Mouse (Mus musculus) CH12.LX (cell line): ENCODE measurements at regions not wholly inside any gene's neighbourhood (a gene's known extent, or its start where the extent isn't known, plus 50 kb on each side); places are given as distances from the start of the nearest gene placed in this dataset.

ENCODE experiments used
- DNase-seq: peaks from one replicate; pipeline ENCODE4 v3.0.0-alpha.2; 2013; ENCODE audit errors: extremely low read depth
- H3K27ac ChIP-seq: 2 replicates; pipeline ENCODE4 v1.5.1; 2012; ENCODE audit warnings: low read depth, mild to moderate bottlenecking, control low read depth, moderate library complexity; ENCODE audit not compliant: insufficient read depth
- H3K27me3 ChIP-seq: replicated peaks from 2 replicates; pipeline ENCODE3; 2012; ENCODE audit warnings: inconsistent platforms
- H3K36me3 ChIP-seq, 2 experiments: replicated peaks in 1 of 2; 2 replicates each; pipeline versions ENCODE3 to v1.6.1; 2012; ENCODE audit warnings: inconsistent platforms in 1 of 2, low read length in 1 of 2, mild to moderate bottlenecking in 1 of 2, mixed read lengths in 1 of 2, moderate library complexity in 1 of 2; ENCODE audit not compliant: control insufficient read depth in 1 of 2, insufficient read depth in 1 of 2
- H3K4me1 ChIP-seq, 2 experiments: 2 replicates each; pipeline ENCODE4 v1.6.1; 2012; ENCODE audit warnings: inconsistent platforms in 1 of 2, moderate library complexity in 1 of 2; ENCODE audit not compliant: insufficient read depth in 2 of 2, control insufficient read depth in 1 of 2
- H3K4me2 ChIP-seq: 2 replicates; pipeline ENCODE4 v1.6.1; 2012; ENCODE audit warnings: low read depth, mild to moderate bottlenecking, control low read depth; ENCODE audit not compliant: poor library complexity, insufficient read depth, severe bottlenecking
- H3K4me3 ChIP-seq, 3 experiments: fragments of 150-350 bp in 1 of 3; sonication (generic) in 1 of 3; replicated peaks in 1 of 3; 2 replicates each; pipeline versions ENCODE3 to v1.5.1; 2011 to 2012; ENCODE audit warnings: low read depth in 2 of 3, low read length in 2 of 3, mild to moderate bottlenecking in 2 of 3, moderate library complexity in 2 of 3, control low read depth in 1 of 3, improper control_type of control experiment in 1 of 3, inconsistent platforms in 1 of 3, mixed read lengths in 1 of 3; ENCODE audit not compliant: poor library complexity in 1 of 3
- H3K79me2 ChIP-seq: replicated peaks from 2 replicates; pipeline ENCODE4 v1.6.1; 2012; ENCODE audit warnings: mild to moderate bottlenecking, moderate library complexity; ENCODE audit not compliant: control insufficient read depth, poor library complexity, insufficient read depth, severe bottlenecking; ENCODE audit errors: extremely low read depth
- H3K9ac ChIP-seq: 2 replicates; pipeline ENCODE4 v1.6.1; 2012; ENCODE audit warnings: low read depth, mild to moderate bottlenecking, control low read depth, moderate library complexity; ENCODE audit not compliant: insufficient read depth
- H3K9me3 ChIP-seq: replicated peaks from 2 replicates; pipeline ENCODE3; 2012; ENCODE audit warnings: low read length, inconsistent platforms, mixed read lengths
- CHD1 ChIP-seq: IDR thresholded peaks from 2 replicates; pipeline ENCODE4 v1.6.1; 2012; ENCODE audit warnings: low read depth, low read length, improper control_type of control experiment, inconsistent platforms
- CTCF ChIP-seq, 2 experiments: IDR thresholded peaks in 1 of 2; conservative IDR thresholded peaks in 1 of 2; 2 replicates each; pipeline ENCODE4 v1.5.1; 2011 to 2012; ENCODE audit warnings: low read depth in 2 of 2, low read length in 2 of 2, improper control_type of control experiment in 1 of 2, inconsistent platforms in 1 of 2, mild to moderate bottlenecking in 1 of 2, moderate library complexity in 1 of 2
- E2F4 ChIP-seq: IDR thresholded peaks from 2 replicates; pipeline ENCODE4 v1.6.1; 2011; ENCODE audit warnings: low read depth, low read length, improper control_type of control experiment; ENCODE audit not compliant: insufficient replicate concordance
- EP300 ChIP-seq: IDR thresholded peaks from 2 replicates; pipeline ENCODE4 v1.6.1; 2011; ENCODE audit warnings: low read length, improper control_type of control experiment
- JUND ChIP-seq: conservative IDR thresholded peaks from 2 replicates; pipeline ENCODE4 v1.6.1; 2011; ENCODE audit warnings: low read depth, low read length, improper control_type of control experiment
- MAFK ChIP-seq: IDR thresholded peaks from 2 replicates; pipeline ENCODE4 v1.6.1; 2011; ENCODE audit warnings: low read length, improper control_type of control experiment; ENCODE audit not compliant: insufficient replicate concordance
- MAX ChIP-seq: IDR thresholded peaks from 2 replicates; pipeline ENCODE4 v1.6.1; 2011; ENCODE audit warnings: low read length, improper control_type of control experiment
- MAZ ChIP-seq: IDR thresholded peaks from 2 replicates; pipeline ENCODE4 v1.6.1; 2012; ENCODE audit warnings: low read depth, mild to moderate bottlenecking, inconsistent platforms, low read length, improper control_type of control experiment, moderate library complexity
- RAD21 ChIP-seq: IDR thresholded peaks from 2 replicates; pipeline ENCODE4 v1.6.1; 2011; ENCODE audit warnings: low read depth, mild to moderate bottlenecking, low read length, improper control_type of control experiment, moderate library complexity
- RCOR1 ChIP-seq: conservative IDR thresholded peaks from 2 replicates; pipeline ENCODE4 v1.6.1; 2012; ENCODE audit warnings: low read depth, mild to moderate bottlenecking, inconsistent platforms, low read length, improper control_type of control experiment
- SMC3 ChIP-seq: IDR thresholded peaks from 2 replicates; pipeline ENCODE4 v1.6.1; 2011; ENCODE audit warnings: low read depth, low read length, improper control_type of control experiment
- TBP ChIP-seq: conservative IDR thresholded peaks from 2 replicates; pipeline ENCODE4 v1.6.1; 2011; ENCODE audit warnings: low read depth, low read length, improper control_type of control experiment
- TCF12 ChIP-seq: IDR thresholded peaks from 2 replicates; pipeline ENCODE4 v1.6.1; 2014; ENCODE audit warnings: low read depth, mild to moderate bottlenecking, inconsistent platforms, low read length, improper control_type of control experiment
- USF1 ChIP-seq: IDR thresholded peaks from 2 replicates; pipeline ENCODE4 v1.6.1; 2014; ENCODE audit warnings: low read depth, mild to moderate bottlenecking, inconsistent platforms, low read length, improper control_type of control experiment
- USF2 ChIP-seq: conservative IDR thresholded peaks from 2 replicates; pipeline ENCODE4 v1.6.1; 2011; ENCODE audit warnings: low read depth, low read length, improper control_type of control experiment
- ZC3H11A ChIP-seq: IDR thresholded peaks from 2 replicates; pipeline ENCODE4 v1.6.1; 2012; ENCODE audit warnings: low read depth, mild to moderate bottlenecking, inconsistent platforms, low read length, improper control_type of control experiment
- ZKSCAN1 ChIP-seq: IDR thresholded peaks from 2 replicates; pipeline ENCODE4 v1.6.1; 2012; ENCODE audit warnings: low read depth, inconsistent platforms, low read length, improper control_type of control experiment, borderline replicate concordance
- ZNF384 ChIP-seq: IDR thresholded peaks from 2 replicates; pipeline ENCODE4 v1.6.1; 2012; ENCODE audit warnings: low read depth, low read length, improper control_type of control experiment, inconsistent platforms
- dilution Hi-C: fragments of 300-500 bp; cut with MboI; formaldehyde crosslinking; loops from 2 replicates; pipeline ENCODE4 v1.14.3; 2020; ENCODE audit warnings: low sequenced_read_pairs; ENCODE audit not compliant: extremely low pct_unique_long_range_greater_than_20kb, extremely low pct_ligation_motif_present
- in situ Hi-C: fragments of 300-500 bp; cut with MboI; formaldehyde crosslinking; loops from 3 replicates; pipeline ENCODE4 v1.14.3; 2019; ENCODE audit warnings: low sequenced_read_pairs, low pct_ligation_motif_present, low pct_unique_long_range_greater_than_20kb, mixed read lengths

DNA sequence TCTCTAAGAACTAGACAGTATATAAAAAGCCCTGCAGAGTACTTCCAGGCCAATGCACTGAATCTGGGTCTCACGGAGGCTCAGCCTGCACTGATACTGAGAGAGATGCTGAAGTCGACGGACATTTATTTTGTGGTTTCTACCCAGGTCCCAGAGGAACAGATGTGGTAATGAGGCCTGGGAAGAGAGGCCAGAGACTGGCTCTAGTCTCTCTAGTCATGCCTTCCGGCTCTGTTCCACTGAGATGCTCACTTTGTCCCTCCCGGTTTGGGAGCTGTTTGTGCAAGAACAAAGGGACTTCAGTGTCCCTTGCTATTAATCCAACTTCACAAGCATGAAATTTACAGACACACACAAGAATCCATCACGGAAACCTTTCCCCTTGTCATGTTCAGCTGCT, 144.1 kb upstream of the Foxd3 start:
- TF ChIP-seq MAX (no peak), USF2 (no peak), ZKSCAN1 (no peak), TCF12 (no peak), ZC3H11A (no peak), SMC3 (no peak), RCOR1 (no peak), CHD1 (no peak), EP300 (no peak), E2F4 (no peak), MAZ (no peak), JUND (no peak)
- peaks cover 55% of the 10 kb centered on the region for H3K9me3 ChIP-seq
- dilution Hi-C loops, result no loop called here

GRCm38 (mm10) chr4:99516883-99517282, 139.2 kb upstream of the Foxd3 start:
- H3K27me3 ChIP-seq, result no peaks in the 10 kb centered on the region
- no peaks in the 10 kb centered on the region for H3K4me1 ChIP-seq
- H3K79me2 ChIP-seq, result no peaks in the 10 kb centered on the region
- TF ChIP-seq TCF12 (no peak), USF1 (no peak), CHD1 (no peak), ZNF384 (no peak), CTCF (conservative IDR thresholded peaks at IDR 0.05 in 1 of 2, IDR thresholded peaks at IDR 0.05 in 1 of 2; ENCODE audit: low read depth in 2 of 2, low read length in 2 of 2) (no peak), RCOR1 (no peak), RAD21 (no peak), MAFK (no peak), TBP (no peak)
- dilution Hi-C loops (no loop called here), in situ Hi-C loops (no loop called here)
- H3K9ac ChIP-seq, result no peak overlapping the region
- DNase-seq, result no peak
- H3K4me2 ChIP-seq, result no peak overlapping the region
- H3K27ac ChIP-seq, result no peak overlapping the region
- peaks cover 53% of the 10 kb centered on the region for H3K9me3 ChIP-seq
- H3K36me3 ChIP-seq, result no peaks in the 10 kb centered on the region
- no peak overlapping the region for H3K4me3 ChIP-seq

More for the DNA sequence above, 144.1 kb upstream of the Foxd3 start:
- no peaks in the 10 kb centered on the region for H3K4me1 ChIP-seq
- H3K27ac ChIP-seq, result no peak overlapping the region
- no peak for DNase-seq
- no peak overlapping the region for H3K4me3 ChIP-seq
- in situ Hi-C loops, result no loop called here
- H3K36me3 ChIP-seq, result no peaks in the 10 kb centered on the region
- H3K4me2 ChIP-seq, result no peak overlapping the region
- H3K27me3 ChIP-seq, result no peaks in the 10 kb centered on the region
- H3K79me2 ChIP-seq, result no peaks in the 10 kb centered on the region
- H3K9ac ChIP-seq, result no peak overlapping the region
